Mouse (Mus musculus): Measurements from ENCODE around the gene Parp11. TPM values are rescaled to one million over a fixed set of nuclear protein-coding genes. Genes with fewer than 3 reads are reported as not detected.
"Not testable (repeated sequence)": the region's sequence is repeated elsewhere in the genome, so short reads cannot be mapped to it uniquely, and the experiment has no call there.

Parp11 gene
- polyA plus RNA-seq, 1 experiment from 2014 or later = 5.7 TPM

GRCm38 (mm10) chr6:127496841-127497656 is 50.4 kb downstream of the Parp11 start:
- Histone ChIP-seq H3K27me3 (ENCODE audit: control insufficient read depth, insufficient read depth, low read depth, low read length) (no peaks in the 10 kb centered on the region), H3K4me2 (ENCODE audit: low read depth, low read length) (no peak overlapping the region), H3K4me1 (ENCODE audit: control insufficient read depth, low read depth, low read length) (no peaks in the 10 kb centered on the region), H3K27ac (ENCODE audit: low read length) (no peak overlapping the region), H3K9me3 (replicated peaks; ENCODE audit: control insufficient read depth, low read length) (no peaks in the 10 kb centered on the region), H3K36me3 (ENCODE audit: control insufficient read depth, insufficient read depth) (no peaks in the 10 kb centered on the region), H3K9ac (ENCODE audit: low read depth, low read length) (no peak overlapping the region), H3K4me3 (ENCODE audit: low read depth, low read length) (no peak overlapping the region)
- no peak for ATAC-seq (ENCODE audit: low read depth)
- 72% methylated on average over 18 of the region's 18 CpGs for WGBS (ENCODE audit: insufficient replicate concordance)

GRCm38 (mm10) chr6:127500119-127500518 is 53.5 kb downstream of the Parp11 start:
- WGBS (ENCODE audit: insufficient replicate concordance) = 53% methylated on average over 9 of the region's 9 CpGs
- no peaks in the 10 kb centered on the region for H3K4me1 ChIP-seq (ENCODE audit: control insufficient read depth, low read depth, low read length)
- H3K4me2 ChIP-seq (ENCODE audit: low read depth, low read length) = no peak overlapping the region
- H3K4me3 ChIP-seq (ENCODE audit: low read depth, low read length) = no peak overlapping the region
- ATAC-seq (ENCODE audit: low read depth) = no peak
- no peak overlapping the region for H3K9ac ChIP-seq (ENCODE audit: low read depth, low read length)
- no peaks in the 10 kb centered on the region for H3K36me3 ChIP-seq (ENCODE audit: control insufficient read depth, insufficient read depth)
- H3K9me3 ChIP-seq (replicated peaks; ENCODE audit: control insufficient read depth, low read length) = no peaks in the 10 kb centered on the region
- no peaks in the 10 kb centered on the region for H3K27me3 ChIP-seq (ENCODE audit: control insufficient read depth, insufficient read depth, low read depth, low read length)
- no peak overlapping the region for H3K27ac ChIP-seq (ENCODE audit: low read length)

GRCm38 (mm10) chr6:127500806-127501205 is 54.2 kb downstream of the Parp11 start:
- Histone ChIP-seq H3K27me3 (ENCODE audit: control insufficient read depth, insufficient read depth, low read depth, low read length) (no peaks in the 10 kb centered on the region), H3K9me3 (replicated peaks; ENCODE audit: control insufficient read depth, low read length) (no peaks in the 10 kb centered on the region), H3K9ac (ENCODE audit: low read depth, low read length) (no peak overlapping the region), H3K27ac (ENCODE audit: low read length) (no peak overlapping the region), H3K4me1 (ENCODE audit: control insufficient read depth, low read depth, low read length) (no peaks in the 10 kb centered on the region), H3K36me3 (ENCODE audit: control insufficient read depth, insufficient read depth) (no peaks in the 10 kb centered on the region), H3K4me2 (ENCODE audit: low read depth, low read length) (no peak overlapping the region), H3K4me3 (ENCODE audit: low read depth, low read length) (no peak overlapping the region)
- no peak for ATAC-seq (ENCODE audit: low read depth)
- WGBS (ENCODE audit: insufficient replicate concordance) = 64% methylated on average over 3 of the region's 3 CpGs

- H3K4me3 ChIP-seq (ENCODE audit: low read depth, low read length) = no peak overlapping the region
- no peaks in the 10 kb centered on the region for H3K9me3 ChIP-seq (replicated peaks; ENCODE audit: control insufficient read depth, low read length)
- 30% methylated on average over 3 of the region's 3 CpGs for WGBS (ENCODE audit: insufficient replicate concordance)
- no peaks in the 10 kb centered on the region for H3K4me1 ChIP-seq (ENCODE audit: control insufficient read depth, low read depth, low read length)
- no peaks in the 10 kb centered on the region for H3K36me3 ChIP-seq (ENCODE audit: control insufficient read depth, insufficient read depth)
- no peak overlapping the region for H3K27ac ChIP-seq (ENCODE audit: low read length)
- H3K9ac ChIP-seq (ENCODE audit: low read depth, low read length) = no peak overlapping the region
- H3K27me3 ChIP-seq (ENCODE audit: control insufficient read depth, insufficient read depth, low read depth, low read length) = no peaks in the 10 kb centered on the region
- ATAC-seq (ENCODE audit: low read depth) = no peak
- no peak overlapping the region for H3K4me2 ChIP-seq (ENCODE audit: low read depth, low read length)
These were observed 55.9 kb downstream of the Parp11 start for GRCm38 (mm10) chr6:127502530-127502929.

- not testable (repeated sequence) for H3K27me3 ChIP-seq (ENCODE audit: control insufficient read depth, insufficient read depth, low read depth, low read length); ATAC-seq (ENCODE audit: low read depth); H3K9ac ChIP-seq (ENCODE audit: low read depth, low read length); H3K9me3 ChIP-seq (replicated peaks; ENCODE audit: control insufficient read depth, low read length); H3K27ac ChIP-seq (ENCODE audit: low read length); H3K4me2 ChIP-seq (ENCODE audit: low read depth, low read length); H3K36me3 ChIP-seq (ENCODE audit: control insufficient read depth, insufficient read depth); H3K4me3 ChIP-seq (ENCODE audit: low read depth, low read length); H3K4me1 ChIP-seq (ENCODE audit: control insufficient read depth, low read depth, low read length)
- 76% methylated on average over 7 of the region's 12 CpGs for WGBS (ENCODE audit: insufficient replicate concordance)
These were observed 67.1 kb downstream of the Parp11 start for GRCm38 (mm10) chr6:127513776-127514175.

GRCm38 (mm10) chr6:127521176-127521575 is 74.5 kb downstream of the Parp11 start:
- no peak overlapping the region for H3K4me3 ChIP-seq (ENCODE audit: low read depth, low read length)
- no peak overlapping the region for H3K9ac ChIP-seq (ENCODE audit: low read depth, low read length)
- H3K27me3 ChIP-seq (ENCODE audit: control insufficient read depth, insufficient read depth, low read depth, low read length) = no peaks in the 10 kb centered on the region
- no peaks in the 10 kb centered on the region for H3K9me3 ChIP-seq (replicated peaks; ENCODE audit: control insufficient read depth, low read length)
- no peaks in the 10 kb centered on the region for H3K36me3 ChIP-seq (ENCODE audit: control insufficient read depth, insufficient read depth)
- 40% methylated on average over 8 of the region's 8 CpGs for WGBS (ENCODE audit: insufficient replicate concordance)
- no peak for ATAC-seq (ENCODE audit: low read depth)
- H3K4me1 ChIP-seq (ENCODE audit: control insufficient read depth, low read depth, low read length) = no peaks in the 10 kb centered on the region
- H3K27ac ChIP-seq (ENCODE audit: low read length) = no peak overlapping the region
- H3K4me2 ChIP-seq (ENCODE audit: low read depth, low read length) = no peak overlapping the region

GRCm38 (mm10) chr6:127522326-127522725 is 75.7 kb downstream of the Parp11 start:
- WGBS (ENCODE audit: insufficient replicate concordance) = 12% methylated on average over 9 of the region's 9 CpGs
- H3K4me1 ChIP-seq (ENCODE audit: control insufficient read depth, low read depth, low read length) = no peaks in the 10 kb centered on the region
- H3K9me3 ChIP-seq (replicated peaks; ENCODE audit: control insufficient read depth, low read length) = no peaks in the 10 kb centered on the region
- ATAC-seq (ENCODE audit: low read depth) = no peak
- no peak overlapping the region for H3K4me3 ChIP-seq (ENCODE audit: low read depth, low read length)
- no peak overlapping the region for H3K9ac ChIP-seq (ENCODE audit: low read depth, low read length)
- no peaks in the 10 kb centered on the region for H3K27me3 ChIP-seq (ENCODE audit: control insufficient read depth, insufficient read depth, low read depth, low read length)
- H3K4me2 ChIP-seq (ENCODE audit: low read depth, low read length) = no peak overlapping the region
- H3K36me3 ChIP-seq (ENCODE audit: control insufficient read depth, insufficient read depth) = no peaks in the 10 kb centered on the region
- H3K27ac ChIP-seq (ENCODE audit: low read length) = no peak overlapping the region

GRCm38 (mm10) chr6:127524442-127524841 is 77.8 kb downstream of the Parp11 start:
- 12% methylated on average over 8 of the region's 8 CpGs for WGBS (ENCODE audit: insufficient replicate concordance)
- Histone ChIP-seq H3K9me3 (replicated peaks; ENCODE audit: control insufficient read depth, low read length) (no peaks in the 10 kb centered on the region), H3K9ac (ENCODE audit: low read depth, low read length) (no peak overlapping the region), H3K4me3 (ENCODE audit: low read depth, low read length) (no peak overlapping the region), H3K4me2 (ENCODE audit: low read depth, low read length) (no peak overlapping the region), H3K4me1 (ENCODE audit: control insufficient read depth, low read depth, low read length) (peaks cover 6% of the 10 kb centered on the region), H3K27ac (ENCODE audit: low read length) (no peak overlapping the region), H3K27me3 (ENCODE audit: control insufficient read depth, insufficient read depth, low read depth, low read length) (no peaks in the 10 kb centered on the region), H3K36me3 (ENCODE audit: control insufficient read depth, insufficient read depth) (no peaks in the 10 kb centered on the region)
- no peak for ATAC-seq (ENCODE audit: low read depth)

- Histone ChIP-seq H3K9me3 (replicated peaks; ENCODE audit: control insufficient read depth, low read length) (no peaks in the 10 kb centered on the region), H3K4me3 (ENCODE audit: low read depth, low read length) (no peak overlapping the region), H3K36me3 (ENCODE audit: control insufficient read depth, insufficient read depth) (no peaks in the 10 kb centered on the region), H3K9ac (ENCODE audit: low read depth, low read length) (no peak overlapping the region), H3K4me2 (ENCODE audit: low read depth, low read length) (no peak overlapping the region), H3K27ac (ENCODE audit: low read length) (no peak overlapping the region), H3K4me1 (ENCODE audit: control insufficient read depth, low read depth, low read length) (peaks cover 11% of the 10 kb centered on the region), H3K27me3 (ENCODE audit: control insufficient read depth, insufficient read depth, low read depth, low read length) (no peaks in the 10 kb centered on the region)
- WGBS (ENCODE audit: insufficient replicate concordance) = 66% methylated on average over 7 of the region's 7 CpGs
- ATAC-seq (ENCODE audit: low read depth) = no peak
These were observed 82.0 kb downstream of the Parp11 start for GRCm38 (mm10) chr6:127528625-127529024.

All from liver, embryonic 16.5 days (tissue).